Mouse (Mus musculus) CH12.LX (cell line): ENCODE data around the gene Tmem43. TPM values are rescaled to one million over a fixed set of nuclear protein-coding genes. Genes with fewer than 3 reads are reported as not detected.

ENCODE experiments used
- DNase-seq: peaks from one replicate; pipeline ENCODE4 v3.0.0-alpha.2; 2013; ENCODE audit errors: extremely low read depth
- H3K27ac ChIP-seq: 2 replicates; pipeline ENCODE4 v1.5.1; 2012; ENCODE audit warnings: low read depth, mild to moderate bottlenecking, control low read depth, moderate library complexity; ENCODE audit not compliant: insufficient read depth
- H3K27me3 ChIP-seq: replicated peaks from 2 replicates; pipeline ENCODE3; 2012; ENCODE audit warnings: inconsistent platforms
- H3K36me3 ChIP-seq, 2 experiments: replicated peaks in 1 of 2; 2 replicates each; pipeline versions ENCODE3 to v1.6.1; 2012; ENCODE audit warnings: inconsistent platforms in 1 of 2, low read length in 1 of 2, mild to moderate bottlenecking in 1 of 2, mixed read lengths in 1 of 2, moderate library complexity in 1 of 2; ENCODE audit not compliant: control insufficient read depth in 1 of 2, insufficient read depth in 1 of 2
- H3K4me1 ChIP-seq, 2 experiments: 2 replicates each; pipeline ENCODE4 v1.6.1; 2012; ENCODE audit warnings: inconsistent platforms in 1 of 2, moderate library complexity in 1 of 2; ENCODE audit not compliant: insufficient read depth in 2 of 2, control insufficient read depth in 1 of 2
- H3K4me2 ChIP-seq: 2 replicates; pipeline ENCODE4 v1.6.1; 2012; ENCODE audit warnings: low read depth, mild to moderate bottlenecking, control low read depth; ENCODE audit not compliant: poor library complexity, insufficient read depth, severe bottlenecking
- H3K4me3 ChIP-seq, 3 experiments: fragments of 150-350 bp in 1 of 3; sonication (generic) in 1 of 3; replicated peaks in 1 of 3; 2 replicates each; pipeline versions ENCODE3 to v1.5.1; 2011 to 2012; ENCODE audit warnings: low read depth in 2 of 3, low read length in 2 of 3, mild to moderate bottlenecking in 2 of 3, moderate library complexity in 2 of 3, control low read depth in 1 of 3, improper control_type of control experiment in 1 of 3, inconsistent platforms in 1 of 3, mixed read lengths in 1 of 3; ENCODE audit not compliant: poor library complexity in 1 of 3
- H3K79me2 ChIP-seq: replicated peaks from 2 replicates; pipeline ENCODE4 v1.6.1; 2012; ENCODE audit warnings: mild to moderate bottlenecking, moderate library complexity; ENCODE audit not compliant: control insufficient read depth, poor library complexity, insufficient read depth, severe bottlenecking; ENCODE audit errors: extremely low read depth
- H3K9ac ChIP-seq: 2 replicates; pipeline ENCODE4 v1.6.1; 2012; ENCODE audit warnings: low read depth, mild to moderate bottlenecking, control low read depth, moderate library complexity; ENCODE audit not compliant: insufficient read depth
- H3K9me3 ChIP-seq: replicated peaks from 2 replicates; pipeline ENCODE3; 2012; ENCODE audit warnings: low read length, inconsistent platforms, mixed read lengths
- CHD2 ChIP-seq: IDR thresholded peaks from 2 replicates; pipeline ENCODE4 v1.6.1; 2011; ENCODE audit warnings: low read length, improper control_type of control experiment
- CTCF ChIP-seq, 2 experiments: IDR thresholded peaks in 1 of 2; conservative IDR thresholded peaks in 1 of 2; 2 replicates each; pipeline ENCODE4 v1.5.1; 2011 to 2012; ENCODE audit warnings: low read depth in 2 of 2, low read length in 2 of 2, improper control_type of control experiment in 1 of 2, inconsistent platforms in 1 of 2, mild to moderate bottlenecking in 1 of 2, moderate library complexity in 1 of 2
- E2F4 ChIP-seq: IDR thresholded peaks from 2 replicates; pipeline ENCODE4 v1.6.1; 2011; ENCODE audit warnings: low read depth, low read length, improper control_type of control experiment; ENCODE audit not compliant: insufficient replicate concordance
- ELF1 ChIP-seq: IDR thresholded peaks from 2 replicates; pipeline ENCODE4 v1.6.1; 2014; ENCODE audit warnings: low read depth, mild to moderate bottlenecking, inconsistent platforms, low read length, improper control_type of control experiment
- IRF4 ChIP-seq: IDR thresholded peaks from 2 replicates; pipeline ENCODE4 v1.6.1; 2014; ENCODE audit warnings: low read depth, mild to moderate bottlenecking, inconsistent platforms, low read length, improper control_type of control experiment
- KAT2A ChIP-seq: IDR thresholded peaks from 2 replicates; pipeline ENCODE4 v1.6.1; 2012; ENCODE audit warnings: low read length, improper control_type of control experiment, inconsistent platforms; ENCODE audit not compliant: insufficient replicate concordance
- NELFE ChIP-seq: IDR thresholded peaks from 2 replicates; pipeline ENCODE4 v1.6.1; 2011; ENCODE audit warnings: low read depth, low read length, improper control_type of control experiment
- NRF1 ChIP-seq: IDR thresholded peaks from 2 replicates; pipeline ENCODE4 v1.6.1; 2014; ENCODE audit warnings: low read depth, mild to moderate bottlenecking, inconsistent platforms, low read length, improper control_type of control experiment, moderate library complexity
- PAX5 ChIP-seq: IDR thresholded peaks from 2 replicates; pipeline ENCODE4 v1.6.1; 2012; ENCODE audit warnings: low read length, inconsistent platforms, mixed read lengths
- POLR2AphosphoS2 ChIP-seq: IDR thresholded peaks from 2 replicates; pipeline ENCODE4 v1.6.1; 2011; ENCODE audit warnings: low read depth, low read length, improper control_type of control experiment
- RAD21 ChIP-seq: IDR thresholded peaks from 2 replicates; pipeline ENCODE4 v1.6.1; 2011; ENCODE audit warnings: low read depth, mild to moderate bottlenecking, low read length, improper control_type of control experiment, moderate library complexity
- RCOR1 ChIP-seq: conservative IDR thresholded peaks from 2 replicates; pipeline ENCODE4 v1.6.1; 2012; ENCODE audit warnings: low read depth, mild to moderate bottlenecking, inconsistent platforms, low read length, improper control_type of control experiment
- SIN3A ChIP-seq: IDR thresholded peaks from 2 replicates; pipeline ENCODE4 v1.6.1; 2012; ENCODE audit warnings: low read length, improper control_type of control experiment, inconsistent platforms
- SMC3 ChIP-seq: IDR thresholded peaks from 2 replicates; pipeline ENCODE4 v1.6.1; 2011; ENCODE audit warnings: low read depth, low read length, improper control_type of control experiment
- TBP ChIP-seq: conservative IDR thresholded peaks from 2 replicates; pipeline ENCODE4 v1.6.1; 2011; ENCODE audit warnings: low read depth, low read length, improper control_type of control experiment
- UBTF ChIP-seq: IDR thresholded peaks from 2 replicates; pipeline ENCODE4 v1.6.1; 2012; ENCODE audit warnings: low read depth, mild to moderate bottlenecking, inconsistent platforms, low read length, improper control_type of control experiment, moderate library complexity
- USF2 ChIP-seq: conservative IDR thresholded peaks from 2 replicates; pipeline ENCODE4 v1.6.1; 2011; ENCODE audit warnings: low read depth, low read length, improper control_type of control experiment
- ZC3H11A ChIP-seq: IDR thresholded peaks from 2 replicates; pipeline ENCODE4 v1.6.1; 2012; ENCODE audit warnings: low read depth, mild to moderate bottlenecking, inconsistent platforms, low read length, improper control_type of control experiment
- ZKSCAN1 ChIP-seq: IDR thresholded peaks from 2 replicates; pipeline ENCODE4 v1.6.1; 2012; ENCODE audit warnings: low read depth, inconsistent platforms, low read length, improper control_type of control experiment, borderline replicate concordance
- dilution Hi-C: fragments of 300-500 bp; cut with MboI; formaldehyde crosslinking; loops from 2 replicates; pipeline ENCODE4 v1.14.3; 2020; ENCODE audit warnings: low sequenced_read_pairs; ENCODE audit not compliant: extremely low pct_unique_long_range_greater_than_20kb, extremely low pct_ligation_motif_present
- in situ Hi-C: fragments of 300-500 bp; cut with MboI; formaldehyde crosslinking; loops from 3 replicates; pipeline ENCODE4 v1.14.3; 2019; ENCODE audit warnings: low sequenced_read_pairs, low pct_ligation_motif_present, low pct_unique_long_range_greater_than_20kb, mixed read lengths
- polyA plus RNA-seq: library from polyadenylated mRNA; unstranded; fragments of >175 nt; gene quantifications from 2 replicates; pipeline ENCODE4 v1.2.1, GENCODE M21; 2012; ENCODE audit warnings: low read depth; ENCODE audit not compliant: insufficient read length
- total RNA-seq, 2 experiments: library from RNA; depleted of rRNA; stranded (reverse); fragments of 300-350 nt in 1 of 2; fragments of >200 nt in 1 of 2; gene quantifications; 2 replicates each; pipeline ENCODE4 v1.2.3; 2012 to 2014

Gene Tmem43
- total and polyA plus RNA-seq, 3 experiments, result 19.2 to 29.7 (median 25.0) TPM

DNA sequence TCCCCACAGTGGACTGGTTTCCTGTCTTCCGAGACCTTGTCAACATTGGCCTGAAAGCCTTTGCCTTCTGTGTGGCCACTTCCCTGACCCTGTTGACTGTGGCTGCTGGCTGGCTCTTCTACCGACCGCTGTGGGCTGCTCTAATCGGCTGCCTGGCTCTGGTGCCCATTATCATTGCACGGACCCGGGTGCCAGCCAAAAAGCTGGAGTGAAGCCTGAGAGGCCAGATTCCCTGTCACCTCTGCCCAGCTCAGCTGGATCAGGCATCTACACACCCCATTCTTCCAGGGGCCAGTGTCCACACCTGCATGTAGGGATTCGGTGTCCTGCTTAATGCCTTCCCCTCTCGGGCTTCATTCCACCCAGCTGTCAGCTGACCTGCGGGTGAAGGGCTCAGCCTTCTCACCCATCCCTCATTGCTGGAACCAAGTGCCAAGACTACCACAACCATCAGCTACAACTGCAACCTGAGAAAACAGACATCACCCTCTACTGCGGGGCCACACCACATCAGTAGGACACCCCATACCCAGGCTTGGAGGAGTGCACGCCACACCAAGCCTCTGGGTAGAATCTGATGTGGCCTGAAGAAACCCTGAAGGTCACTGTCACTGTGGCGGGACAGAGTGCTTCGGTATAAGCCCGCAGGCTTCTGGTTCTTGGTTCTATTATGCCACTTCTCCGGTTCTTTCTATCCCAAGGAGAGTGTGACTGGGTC lies 13.4 kb downstream of the Tmem43 start:
- Histone ChIP-seq H3K27me3 (no peaks in the 10 kb centered on the region), H3K27ac (no peak overlapping the region), H3K36me3 (peaks cover 78 to 96% of the 10 kb centered on the region in 2 experiments), H3K4me2 (no peak overlapping the region), H3K4me3 (no peak overlapping the region), H3K9me3 (no peaks in the 10 kb centered on the region), H3K79me2 (no peaks in the 10 kb centered on the region), H3K4me1 (peaks cover 4% of the 10 kb centered on the region in 2 experiments; a peak in 3 of 4 replicates), H3K9ac (no peak overlapping the region)
- in situ Hi-C loops, result no loop called here
- dilution Hi-C loops, result no loop called here
- TF ChIP-seq ZC3H11A (no peak), UBTF (no peak), TBP (no peak), CTCF (conservative IDR thresholded peaks at IDR 0.05 in 1 of 2, IDR thresholded peaks at IDR 0.05 in 1 of 2; ENCODE audit: low read depth in 2 of 2, low read length in 2 of 2) (no peak), NRF1 (no peak), RCOR1 (no peak), POLR2AphosphoS2 (no peak), ELF1 (no peak), SMC3 (no peak), IRF4 (no peak), RAD21 (no peak)
- DNase-seq, result no peak

GRCm38 (mm10) chr6:91488496-91489212 lies 15.2 kb downstream of the Tmem43 start:
- Histone ChIP-seq H3K9me3 (no peaks in the 10 kb centered on the region), H3K4me3 (no peak overlapping the region), H3K27ac (peak overlapping the region; percentile 32; the same call in 1 of the 2 replicates), H3K27me3 (no peaks in the 10 kb centered on the region), H3K4me1 (peaks cover 4% of the 10 kb centered on the region in 2 experiments; a peak in 3 of 4 replicates), H3K4me2 (no peak overlapping the region), H3K9ac (no peak overlapping the region), H3K36me3 (peaks cover 63 to 96% of the 10 kb centered on the region in 2 experiments), H3K79me2 (no peaks in the 10 kb centered on the region)
- dilution Hi-C loops (no loop called here), in situ Hi-C loops (no loop called here)
- peak; percentile 24 for DNase-seq
- TF ChIP-seq KAT2A, result no peak
- TF ChIP-seq ZKSCAN1, result no peak
- TF ChIP-seq NELFE, result no peak
- no peak for TF ChIP-seq SIN3A
- no peak for TF ChIP-seq PAX5
- no peak for TF ChIP-seq SMC3
- TF ChIP-seq USF2, result no peak
- TF ChIP-seq CTCF (conservative IDR thresholded peaks at IDR 0.05 in 1 of 2, IDR thresholded peaks at IDR 0.05 in 1 of 2; ENCODE audit: low read depth in 2 of 2, low read length in 2 of 2), result no peak
- TF ChIP-seq E2F4, result no peak
- no peak for TF ChIP-seq CHD2
- TF ChIP-seq RCOR1, result no peak
